Comparison of ENCODE assay signal across 8 mouse cellular contexts in the genomic region with DNA sequence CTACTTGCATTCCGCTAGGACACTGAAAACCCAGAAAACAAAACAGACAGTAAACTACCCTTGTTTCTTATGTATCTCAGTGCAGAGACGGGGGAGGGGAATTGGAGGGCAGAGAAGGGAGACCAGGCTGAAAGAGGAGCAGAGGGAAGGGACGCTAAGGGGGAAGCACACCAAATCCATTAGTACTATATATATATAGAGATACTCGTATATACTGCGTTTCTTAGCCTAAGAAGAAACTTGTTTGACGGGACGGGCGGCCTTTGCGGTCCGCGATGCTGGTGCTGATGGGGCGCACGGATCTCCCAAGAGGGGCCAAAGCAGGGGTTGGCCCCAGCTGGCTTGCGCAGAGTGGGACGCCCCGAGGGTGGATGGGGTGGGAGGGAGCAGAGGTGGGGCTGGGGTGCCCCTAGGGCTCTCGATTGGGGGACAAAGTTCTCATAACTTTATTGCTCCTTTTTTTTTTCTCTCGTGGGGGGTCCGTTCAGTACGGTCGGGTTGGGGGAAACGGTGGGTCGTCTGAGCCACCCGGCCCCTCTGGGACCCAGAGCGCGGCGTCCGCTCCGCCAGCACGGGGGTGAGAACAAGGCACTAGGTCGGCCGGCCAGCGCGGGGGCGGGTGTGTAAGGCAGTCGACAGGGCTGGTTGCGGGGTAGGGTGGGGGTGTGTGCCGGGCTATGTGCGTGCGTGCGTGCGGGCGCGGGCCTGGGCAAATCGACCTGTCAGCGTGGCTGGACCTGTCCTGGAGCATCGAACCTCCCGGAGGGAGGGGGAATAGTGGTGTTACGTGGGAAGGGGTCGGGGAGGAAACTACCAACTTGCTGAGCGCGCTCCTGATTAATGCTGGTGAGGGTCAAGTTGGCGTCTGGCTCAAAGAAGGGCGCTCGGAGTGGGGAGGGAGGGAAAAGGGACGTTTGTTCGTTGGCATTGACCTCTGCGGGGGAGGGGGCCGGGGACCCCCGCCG. TPM values are rescaled to one million over a fixed set of nuclear protein-coding genes. Genes with fewer than 3 reads are reported as not detected.
DNase-seq lines count a peak whose midpoint lies in the region; ATAC-seq and TF ChIP-seq lines count a peak whose summit lies in the region.

No protein-coding gene starts in this region.

- H3K9ac ChIP-seq in forebrain, embryonic 16.5 days (replicated peaks; ENCODE audit: low read depth, low read length), result peak overlapping the region; percentile 63
- 0 out of 2 replicates have a peak overlapping the region, but pooled peaks have one; percentile 19 for H3K9ac ChIP-seq in intestine, embryonic 16.5 days (ENCODE audit: low read depth, low read length)
- H3K9ac ChIP-seq in midbrain, embryonic 12.5 days (replicated peaks), result peak overlapping the region; percentile 31; the same call in 1 of the 2 replicates

- intact Hi-C loops in gastrocnemius, adult 2 months (cut with DNase I), result loop anchor here (5.0 kb wide), 1 partner anchor 32 kb away; no protein-coding TSS in a partner anchor
- intact Hi-C loops in gastrocnemius, postnatal 14 days (cut with DNase I; ENCODE audit: low total_unique reads), result no loop called here

- H3K27ac ChIP-seq in gastrocnemius, adult 2 months, result peak overlapping the region; percentile 87
- peak overlapping the region; percentile 87 for H3K27ac ChIP-seq in forebrain, embryonic 16.5 days (ENCODE audit: low read length)
- no peak overlapping the region; the same call in 1 of the 2 replicates for H3K27ac ChIP-seq in intestine, embryonic 16.5 days (ENCODE audit: low read length)
- peak overlapping the region; percentile 40; the same call in 1 of the 2 replicates for H3K27ac ChIP-seq in midbrain, embryonic 12.5 days (replicated peaks)

- H3K36me3 ChIP-seq in forebrain, embryonic 16.5 days (ENCODE audit: control insufficient read depth, insufficient read depth), result no peaks in the 10 kb centered on the region
- 0 out of 2 replicates have a peak, but pooled peaks cover 3% of the 10 kb centered on the region for H3K36me3 ChIP-seq in intestine, embryonic 16.5 days (ENCODE audit: control insufficient read depth, insufficient read depth, low read length)
- no peaks in the 10 kb centered on the region for H3K36me3 ChIP-seq in midbrain, embryonic 12.5 days

- peak overlapping the region; percentile 56 for H3K4me2 ChIP-seq in forebrain, embryonic 16.5 days (ENCODE audit: low read length)
- peak overlapping the region; percentile 27; the same call in 1 of the 2 replicates for H3K4me2 ChIP-seq in intestine, embryonic 16.5 days (ENCODE audit: low read depth, low read length)
- H3K4me2 ChIP-seq in midbrain, embryonic 12.5 days (replicated peaks), result peak overlapping the region; percentile 30

- H3K4me1 ChIP-seq in forebrain, embryonic 16.5 days (replicated peaks; ENCODE audit: control insufficient read depth, insufficient read depth, low read length), result peaks cover 65% of the 10 kb centered on the region
- H3K4me1 ChIP-seq in intestine, embryonic 16.5 days (ENCODE audit: control insufficient read depth, insufficient read depth, low read length), result peaks cover 46% of the 10 kb centered on the region
- H3K4me1 ChIP-seq in midbrain, embryonic 12.5 days, result peaks cover 60% of the 10 kb centered on the region

- H3K27me3 ChIP-seq in forebrain, embryonic 16.5 days (replicated peaks; ENCODE audit: control insufficient read depth, insufficient read depth, low read length), result peaks cover 32% of the 10 kb centered on the region
- peaks cover 61% of the 10 kb centered on the region for H3K27me3 ChIP-seq in intestine, embryonic 16.5 days (replicated peaks; ENCODE audit: control insufficient read depth, insufficient read depth, low read length)
- peaks cover 96% of the 10 kb centered on the region for H3K27me3 ChIP-seq in midbrain, embryonic 12.5 days

- no peak for ATAC-seq in forebrain, embryonic 16.5 days
- no peak for ATAC-seq in intestine, embryonic 16.5 days
- ATAC-seq in midbrain, embryonic 12.5 days (ENCODE audit: low FRiP score, low read depth), result no peak

- H3K9me3 ChIP-seq in forebrain, embryonic 16.5 days (ENCODE audit: control insufficient read depth, low read length), result no peaks in the 10 kb centered on the region
- no peaks in the 10 kb centered on the region for H3K9me3 ChIP-seq in intestine, embryonic 16.5 days (ENCODE audit: control insufficient read depth, low read length)
- H3K9me3 ChIP-seq in midbrain, embryonic 12.5 days, result no peaks in the 10 kb centered on the region

- peak; percentile 66 for DNase-seq in gastrocnemius, adult 2 months
- no peak for DNase-seq in gastrocnemius, postnatal 14 days
- DNase-seq in ES-CJ7 (ENCODE audit: low read depth, low spot score), result peak; percentile 73
- no peak for DNase-seq in frontal cortex, postnatal 25 days (ENCODE audit: low spot score in 2 of 2)
- no peak for DNase-seq in layer of hippocampus, adult 8-10 months (ENCODE audit: low spot score in 2 of 2)

- WGBS in forebrain, embryonic 16.5 days, result 4% methylated on average over 54 of the region's 61 CpGs
- WGBS in intestine, embryonic 16.5 days, result 5% methylated on average over 61 of the region's 61 CpGs
- 2% methylated on average over 56 of the region's 61 CpGs for WGBS in midbrain, embryonic 12.5 days

- TF ChIP-seq CTCF in gastrocnemius, adult 2 months (IDR thresholded peaks at IDR 0.05), result no peak

- peak overlapping the region; percentile 58 for H3K4me3 ChIP-seq in gastrocnemius, adult 2 months
- peak overlapping the region; percentile 34 for H3K4me3 ChIP-seq in forebrain, embryonic 16.5 days (replicated peaks; ENCODE audit: low read length)
- peak overlapping the region; percentile 36 for H3K4me3 ChIP-seq in intestine, embryonic 16.5 days (ENCODE audit: low read length)
- H3K4me3 ChIP-seq in midbrain, embryonic 12.5 days, result peak overlapping the region; percentile 31

RNA-seq across cellular contexts. Expression of a gene that starts 3.9 kb away (rescaled TPM):
- 1 to 10 TPM; 1.1 to 1.3 TPM for total RNA-seq in gastrocnemius, adult 2 months (2021)
- 1 to 10 TPM; 2.7 to 2.9 TPM for total RNA-seq in gastrocnemius, postnatal 14 days (2021)
- polyA plus RNA-seq in forebrain, embryonic 16.5 days (2015; fragmentation: Nextera tagmentation; extraction: Ambion mirVana), result 2.6 and 2.9 TPM in 2 replicates
- 4.9 and 5.0 TPM in 2 replicates for polyA plus RNA-seq in intestine, embryonic 16.5 days (2015; fragmentation: Nextera tagmentation; extraction: Ambion mirVana)
- 3.5 and 5.6 TPM in 2 replicates for polyA plus RNA-seq in midbrain, embryonic 12.5 days (2016; fragmentation: Nextera tagmentation; extraction: Ambion mirVana)
- 1 to 10 TPM; 2.6 to 7.2 (median 4.8) TPM for total RNA-seq in layer of hippocampus, adult 8-10 months (2022)

RNA-seq across cellular contexts. Expression of a gene that starts 17.5 kb away (rescaled TPM):
- 10 to 100 TPM; 18.7 to 24.3 TPM for total RNA-seq in gastrocnemius, adult 2 months (2021)
- 10 to 100 TPM; 25.7 to 33.6 TPM for total RNA-seq in gastrocnemius, postnatal 14 days (2021)
- 15.5 and 15.7 TPM in 2 replicates for polyA plus RNA-seq in forebrain, embryonic 16.5 days (2015; fragmentation: Nextera tagmentation; extraction: Ambion mirVana)
- 11.0 and 14.8 TPM in 2 replicates for polyA plus RNA-seq in intestine, embryonic 16.5 days (2015; fragmentation: Nextera tagmentation; extraction: Ambion mirVana)
- 20.8 and 25.0 TPM in 2 replicates for polyA plus RNA-seq in midbrain, embryonic 12.5 days (2016; fragmentation: Nextera tagmentation; extraction: Ambion mirVana)
- total RNA-seq in layer of hippocampus, adult 8-10 months (2022), result 10 to 100 TPM; 86.2 to 91.2 (median 87.6) TPM

RNA-seq across cellular contexts. Expression of a gene that starts 17.7 kb away (rescaled TPM):
- under 1 TPM; 0.36 to 0.78 TPM for total RNA-seq in gastrocnemius, adult 2 months (2021)
- total RNA-seq in gastrocnemius, postnatal 14 days (2021), result 1 to 10 TPM in 1 of 2 experiments, under 1 TPM in 1; 0.66 to 1.1 TPM
- 2.0 and 2.2 TPM in 2 replicates for polyA plus RNA-seq in forebrain, embryonic 16.5 days (2015; fragmentation: Nextera tagmentation; extraction: Ambion mirVana)
- polyA plus RNA-seq in intestine, embryonic 16.5 days (2015; fragmentation: Nextera tagmentation; extraction: Ambion mirVana), result 2.0 and 2.6 TPM in 2 replicates
- polyA plus RNA-seq in midbrain, embryonic 12.5 days (2016; fragmentation: Nextera tagmentation; extraction: Ambion mirVana), result 2.0 and 2.4 TPM in 2 replicates
- not detected for total RNA-seq in layer of hippocampus, adult 8-10 months (2022)

RNA-seq across cellular contexts. Expression of a gene that starts 19.0 kb away (rescaled TPM):
- total RNA-seq in gastrocnemius, adult 2 months (2021), result 10 to 100 TPM; 45.6 to 57.5 TPM
- 10 to 100 TPM; 26.0 to 36.2 TPM for total RNA-seq in gastrocnemius, postnatal 14 days (2021)
- 63.4 and 73.3 TPM in 2 replicates for polyA plus RNA-seq in forebrain, embryonic 16.5 days (2015; fragmentation: Nextera tagmentation; extraction: Ambion mirVana)
- 60.0 and 67.1 TPM in 2 replicates for polyA plus RNA-seq in intestine, embryonic 16.5 days (2015; fragmentation: Nextera tagmentation; extraction: Ambion mirVana)
- 53.6 and 58.8 TPM in 2 replicates for polyA plus RNA-seq in midbrain, embryonic 12.5 days (2016; fragmentation: Nextera tagmentation; extraction: Ambion mirVana)
- total RNA-seq in layer of hippocampus, adult 8-10 months (2022), result 100 to 1,000 TPM in 2 of 4 experiments, 10 to 100 TPM in 2; 91.6 to 133 (median 103) TPM

RNA-seq across cellular contexts. Expression of a gene that starts 42.5 kb away (rescaled TPM):
- total RNA-seq in gastrocnemius, adult 2 months (2021), result 1 to 10 TPM; 5.9 to 6.5 TPM
- total RNA-seq in gastrocnemius, postnatal 14 days (2021), result 10 to 100 TPM; 10.5 to 10.8 TPM
- 22.5 and 25.5 TPM in 2 replicates for polyA plus RNA-seq in forebrain, embryonic 16.5 days (2015; fragmentation: Nextera tagmentation; extraction: Ambion mirVana)
- polyA plus RNA-seq in intestine, embryonic 16.5 days (2015; fragmentation: Nextera tagmentation; extraction: Ambion mirVana), result 77.7 and 78.7 TPM in 2 replicates
- 47.1 and 47.4 TPM in 2 replicates for polyA plus RNA-seq in midbrain, embryonic 12.5 days (2016; fragmentation: Nextera tagmentation; extraction: Ambion mirVana)
- 10 to 100 TPM in 1 of 4 experiments, 1 to 10 TPM in 3; 7.0 to 10.2 (median 9.3) TPM for total RNA-seq in layer of hippocampus, adult 8-10 months (2022)

Comparison
In these comparisons a context has a peak if more than half of its experiments do, and no peak if none do; other contexts are left out.
1. DNase-seq: peak in gastrocnemius, adult 2 months (single experiment) and ES-CJ7 (single experiment); none in gastrocnemius, postnatal 14 days (single experiment), frontal cortex, postnatal 25 days (0 of 2) and layer of hippocampus, adult 8-10 months (0 of 2).
2. Peak in every context shown above with its lines, with median percentiles within 50 percentile points of each other: H3K4me3 ChIP-seq, H3K4me2 ChIP-seq and H3K9ac ChIP-seq.